Mouse (Mus musculus): ENCODE results near the gene Clec1b.

GRCm38 (mm10) chr6:129374937-129375471 is 22.1 kb upstream of the Clec1b start:
- TF ChIP-seq CTCF (IDR thresholded peaks at IDR 0.05; ENCODE audit: borderline replicate concordance, control insufficient read depth, extremely low read depth, insufficient read depth, low read length, poor library complexity) (no peak), POLR2A (IDR thresholded peaks at IDR 0.05; ENCODE audit: control insufficient read depth, extremely low read depth, insufficient read depth, low read length, poor library complexity) (no peak)

Data from thymus, adult 2 months (tissue).